Mouse (Mus musculus): ENCODE results near the gene A3galt2.

DNA sequence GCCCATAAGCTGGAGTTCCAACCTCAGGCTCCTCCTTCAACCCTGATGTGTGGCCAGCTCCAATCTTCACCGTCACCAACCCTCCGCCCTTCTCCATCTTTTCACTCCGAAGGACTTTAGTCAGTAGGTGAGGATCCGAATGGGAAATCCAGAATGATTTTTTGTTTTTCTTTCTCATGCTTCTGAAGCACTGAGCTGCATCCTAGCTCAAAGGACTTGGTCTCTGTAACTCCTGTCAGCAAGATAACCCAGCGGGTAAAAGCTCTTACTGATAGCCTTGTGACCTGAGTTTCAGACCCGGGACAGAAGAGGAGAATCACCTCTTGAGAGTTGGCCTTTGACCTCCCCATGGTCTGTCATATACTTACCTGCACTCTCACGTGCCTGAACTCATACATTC, 61.8 kb downstream of the A3galt2 start:
- no peak for TF ChIP-seq EP300 (optimal IDR thresholded peaks at IDR 0.05)
- no peak for TF ChIP-seq CTCF (IDR thresholded peaks at IDR 0.05; ENCODE audit: low read depth)
